Mouse (Mus musculus) liver, embryonic 14.5 days (tissue): ENCODE results near the gene Pitpna. TPM values are rescaled to one million over a fixed set of nuclear protein-coding genes. Genes with fewer than 3 reads are reported as not detected.
"Not testable (repeated sequence)": the region's sequence is repeated elsewhere in the genome, so short reads cannot be mapped to it uniquely, and the experiment has no call there.

Source experiments
- ATAC-seq: fragments of 200-750 bp; cut with Nextera tagmentation; 2 replicates; pipeline ENCODE4 v1.8.0; 2017; ENCODE audit warnings: moderate number of reproducible peaks, mild to moderate bottlenecking, moderate library complexity; ENCODE audit not compliant: insufficient read depth
- DNase-seq, 3 experiments: peaks; one replicate each; pipeline ENCODE4 v3.0.0-alpha.2; 2012 to 2013; ENCODE audit warnings: low read depth in 3 of 3, low spot score in 3 of 3
- H3K27ac ChIP-seq: fragments of 300-500 bp; sonication (generic); 2 replicates; pipeline ENCODE4 v1.5.1; 2014; ENCODE audit warnings: moderate library complexity, mild to moderate bottlenecking, control low read depth, inconsistent platforms
- H3K27me3 ChIP-seq: fragments of 300-500 bp; sonication (generic); 2 replicates; pipeline ENCODE4 v1.6.1; 2014; ENCODE audit warnings: mild to moderate bottlenecking, low read length, moderate library complexity; ENCODE audit not compliant: control insufficient read depth, insufficient read depth
- H3K36me3 ChIP-seq: fragments of 300-500 bp; sonication (generic); replicated peaks from 2 replicates; pipeline ENCODE4 v1.6.1; 2014; ENCODE audit warnings: low read depth; ENCODE audit not compliant: control insufficient read depth, insufficient read depth
- H3K4me1 ChIP-seq, 2 experiments: fragments of 200-500 bp in 1 of 2; fragments of 300-500 bp in 1 of 2; sonication (generic) in 1 of 2; replicated peaks; 2 replicates each; pipeline ENCODE4 v1.6.1; 2012 to 2014; ENCODE audit warnings: antibody characterized with exemption in 1 of 2, inconsistent platforms in 1 of 2, low read length in 1 of 2; ENCODE audit not compliant: control insufficient read depth in 2 of 2, insufficient read depth in 2 of 2
- H3K4me2 ChIP-seq: fragments of 300-500 bp; sonication (generic); 2 replicates; pipeline ENCODE4 v1.6.1; 2014; ENCODE audit warnings: low read depth, mild to moderate bottlenecking, control low read depth, moderate library complexity
- H3K4me3 ChIP-seq, 2 experiments: fragments of 200-500 bp in 1 of 2; fragments of 300-500 bp in 1 of 2; sonication (generic) in 1 of 2; 2 replicates each; pipeline ENCODE4 v1.5.1; 2012 to 2014; ENCODE audit warnings: low read depth in 2 of 2, low read length in 2 of 2, mild to moderate bottlenecking in 2 of 2, control low read depth in 1 of 2, inconsistent platforms in 1 of 2, moderate library complexity in 1 of 2; ENCODE audit not compliant: insufficient read depth in 1 of 2
- H3K9ac ChIP-seq: fragments of 300-500 bp; sonication (generic); replicated peaks from 2 replicates; pipeline ENCODE4 v1.6.1; 2014; ENCODE audit warnings: mild to moderate bottlenecking, control low read depth, moderate library complexity
- H3K9me3 ChIP-seq: fragments of 300-500 bp; sonication (generic); 2 replicates; pipeline ENCODE4 v1.6.1; 2016; ENCODE audit warnings: low read length, mixed read lengths; ENCODE audit not compliant: control insufficient read depth
- CTCF ChIP-seq: IDR thresholded peaks from 2 replicates; pipeline ENCODE4 v1.5.1; 2016; ENCODE audit warnings: antibody characterized with exemption, low read depth, control low read depth
- EP300 ChIP-seq: IDR thresholded peaks from 2 replicates; pipeline ENCODE4 v1.6.1; 2016; ENCODE audit warnings: antibody characterized with exemption, low read depth
- WGBS: fragments of 180-500 bp; shearing (Covaris S2); extraction: QIAGEN DNeasy Blood & Tissue Kit; methylation state at CpG from one replicate; pipeline ENCODE4 v1.1.7; 2014; ENCODE audit not compliant: insufficient replicate concordance; 5-methylcytosine and 5-hydroxymethylcytosine counted together
- polyA plus RNA-seq, 2 experiments: library from polyadenylated mRNA; depleted of rRNA in 1 of 2; stranded (reverse) in 1 of 2; unstranded in 1 of 2; fragments of >200 nt; fragmentation: Nextera tagmentation in 1 of 2; extraction: Ambion mirVana in 1 of 2; gene quantifications; 2 replicates each; pipeline versions ENCODE4 v1.2.1 to v1.2.3; 2012 to 2014

Pitpna gene
- polyA plus RNA-seq, 2 experiments: 25.5 to 32.3 TPM

- ATAC-seq: no peak
- no peak for DNase-seq
- Histone ChIP-seq H3K9me3 (no peaks in the 10 kb centered on the region), H3K36me3 (peaks cover 23% of the 10 kb centered on the region), H3K27ac (no peak overlapping the region), H3K4me3 (no peak overlapping the region), H3K9ac (no peak overlapping the region), H3K4me1 (peaks cover 0 to 12% of the 10 kb centered on the region in 2 experiments; a peak in 2 of 4 replicates), H3K27me3 (no peaks in the 10 kb centered on the region), H3K4me2 (no peak overlapping the region)
- no peak for TF ChIP-seq EP300
- TF ChIP-seq CTCF: no peak
- WGBS: 60% methylated on average over 3 of the region's 3 CpGs
Measured at GRCm38 (mm10) chr11:75596726-75597255, 8.9 kb downstream of the Pitpna start.

GRCm38 (mm10) chr11:75598004-75598403 is 10.1 kb downstream of the Pitpna start:
- H3K4me2 ChIP-seq: no peak overlapping the region
- WGBS: 80% methylated on average over 6 of the region's 6 CpGs
- no peak overlapping the region for H3K4me3 ChIP-seq

GRCm38 (mm10) chr11:75599802-75600201 is 11.9 kb downstream of the Pitpna start:
- H3K9ac ChIP-seq, H3K27me3 ChIP-seq, H3K4me3 ChIP-seq, ATAC-seq, H3K27ac ChIP-seq, H3K4me2 ChIP-seq, H3K9me3 ChIP-seq, DNase-seq: not testable (repeated sequence)
- Histone ChIP-seq H3K4me1 (peaks cover 0 to 12% of the 10 kb centered on the region in 2 experiments; a peak in 2 of 4 replicates), H3K36me3 (peaks cover 28% of the 10 kb centered on the region)
- 91% methylated on average over 17 of the region's 17 CpGs for WGBS

More at GRCm38 (mm10) chr11:75598004-75598403, 10.1 kb downstream of the Pitpna start:
- TF ChIP-seq CTCF: no peak
- no peak for TF ChIP-seq EP300
- ATAC-seq (no peak), DNase-seq (no peak)
- peaks cover 0 to 12% of the 10 kb centered on the region in 2 experiments; a peak in 2 of 4 replicates for H3K4me1 ChIP-seq
- H3K27ac ChIP-seq: no peak overlapping the region
- no peaks in the 10 kb centered on the region for H3K27me3 ChIP-seq
- H3K9ac ChIP-seq: no peak overlapping the region
- H3K36me3 ChIP-seq: peaks cover 24% of the 10 kb centered on the region
- H3K9me3 ChIP-seq: no peaks in the 10 kb centered on the region

GRCm38 (mm10) chr11:75604826-75605225 is 16.9 kb downstream of the Pitpna start:
- no peaks in the 10 kb centered on the region for H3K27me3 ChIP-seq
- H3K4me2 ChIP-seq: no peak overlapping the region
- H3K9me3 ChIP-seq: no peaks in the 10 kb centered on the region
- DNase-seq (no peak), ATAC-seq (no peak)
- TF ChIP-seq EP300: no peak
- TF ChIP-seq CTCF: no peak
- H3K9ac ChIP-seq: no peak overlapping the region
- peaks cover 27% of the 10 kb centered on the region for H3K36me3 ChIP-seq
- H3K4me3 ChIP-seq: no peak overlapping the region
- no peak overlapping the region for H3K27ac ChIP-seq
- H3K4me1 ChIP-seq: no peaks in the 10 kb centered on the region
- WGBS: 68% methylated on average over 5 of the region's 5 CpGs

GRCm38 (mm10) chr11:75605318-75605717 is 17.4 kb downstream of the Pitpna start:
- no peak for ATAC-seq
- peaks cover 25% of the 10 kb centered on the region for H3K36me3 ChIP-seq

More at GRCm38 (mm10) chr11:75605318-75605717, 17.4 kb downstream of the Pitpna start:
- no peak for DNase-seq
- no peak overlapping the region for H3K27ac ChIP-seq
- H3K27me3 ChIP-seq: no peaks in the 10 kb centered on the region
- H3K9me3 ChIP-seq: no peaks in the 10 kb centered on the region
- TF ChIP-seq EP300: no peak
- TF ChIP-seq CTCF: no peak
- no peaks in the 10 kb centered on the region for H3K4me1 ChIP-seq
- no peak overlapping the region for H3K4me2 ChIP-seq
- H3K9ac ChIP-seq: no peak overlapping the region
- WGBS: 38% methylated on average over 1 of the region's 1 CpGs
- H3K4me3 ChIP-seq: no peak overlapping the region
